Mouse (Mus musculus) liver, adult (tissue): ENCODE measurements around the gene Zfp473.

Source experiments
- GATA4 ChIP-seq: IDR thresholded peaks from 2 replicates; pipeline ENCODE4 v1.6.1; 2014; ENCODE audit warnings: mild to moderate bottlenecking, low read length; ENCODE audit not compliant: insufficient replicate concordance

Zfp473 gene

GRCm38 (mm10) chr7:44741361-44741760, 9.5 kb downstream of the Zfp473 start:
- no peak for TF ChIP-seq GATA4

GRCm38 (mm10) chr7:44733723-44734122, 17.1 kb downstream of the Zfp473 start:
- no peak for TF ChIP-seq GATA4

GRCm38 (mm10) chr7:44728082-44728975, 22.5 kb downstream of the Zfp473 start:
- no peak for TF ChIP-seq GATA4

DNA sequence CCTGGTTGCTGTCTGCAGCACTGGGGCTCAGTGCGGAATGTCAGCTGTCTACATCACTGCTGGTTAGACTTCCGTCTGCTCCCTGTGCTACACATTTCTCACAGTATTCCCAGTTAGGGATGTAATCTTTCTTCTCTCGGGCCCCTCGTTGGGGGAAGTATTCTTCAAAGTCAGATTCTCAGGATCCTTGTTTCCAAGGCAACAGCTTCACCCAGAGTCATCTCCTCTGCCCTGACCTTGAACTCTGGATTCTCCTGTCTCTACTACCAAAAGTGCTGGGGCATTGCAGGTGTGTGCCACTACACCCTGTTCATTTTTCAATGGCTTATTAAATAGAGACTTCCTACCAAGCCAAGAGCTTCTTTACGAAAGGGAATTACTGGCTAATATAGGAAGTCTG, 23.7 kb downstream of the Zfp473 start:
- TF ChIP-seq GATA4 = no peak

DNA sequence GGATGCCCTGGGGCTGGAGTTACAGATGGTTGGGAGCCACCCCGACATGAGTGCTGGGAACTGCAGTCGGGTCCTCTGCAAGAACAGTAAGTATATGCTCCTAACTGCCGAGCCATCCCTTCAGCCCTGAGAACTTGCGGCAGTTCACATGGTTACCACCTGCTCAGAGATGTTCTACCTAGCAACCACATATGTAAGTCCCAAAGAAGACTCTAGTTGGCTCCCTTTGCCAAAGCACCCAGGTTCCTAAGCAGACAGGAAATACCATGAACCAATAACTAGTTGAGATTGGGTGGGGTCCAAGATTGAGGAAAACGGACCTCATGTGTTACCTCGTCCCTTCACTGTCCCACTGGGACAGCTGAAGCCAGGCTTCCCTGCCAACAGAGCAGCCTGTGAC, 24.5 kb downstream of the Zfp473 start:
- no peak for TF ChIP-seq GATA4

GRCm38 (mm10) chr7:44724316-44724715, 26.5 kb downstream of the Zfp473 start:
- no peak for TF ChIP-seq GATA4

DNA sequence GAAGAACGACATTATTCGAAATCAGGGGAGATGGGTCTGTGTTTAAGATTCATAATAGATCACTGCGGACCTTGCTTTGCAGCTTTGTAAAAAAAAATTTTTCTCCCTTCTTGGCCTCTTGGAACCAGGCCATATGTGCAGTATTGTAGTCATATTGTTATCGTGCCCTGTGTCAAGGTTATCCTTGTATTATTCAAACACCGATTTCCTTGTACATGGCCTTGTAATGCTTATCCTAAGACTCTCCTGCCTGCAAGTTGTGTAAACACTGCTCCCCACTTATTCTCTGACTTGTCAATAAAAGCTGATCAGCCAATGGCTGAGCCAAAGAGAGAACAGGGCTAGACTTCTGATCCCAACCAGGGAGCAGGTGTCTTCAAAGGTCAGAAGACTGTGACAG, 28.8 kb downstream of the Zfp473 start:
- no peak for TF ChIP-seq GATA4

DNA sequence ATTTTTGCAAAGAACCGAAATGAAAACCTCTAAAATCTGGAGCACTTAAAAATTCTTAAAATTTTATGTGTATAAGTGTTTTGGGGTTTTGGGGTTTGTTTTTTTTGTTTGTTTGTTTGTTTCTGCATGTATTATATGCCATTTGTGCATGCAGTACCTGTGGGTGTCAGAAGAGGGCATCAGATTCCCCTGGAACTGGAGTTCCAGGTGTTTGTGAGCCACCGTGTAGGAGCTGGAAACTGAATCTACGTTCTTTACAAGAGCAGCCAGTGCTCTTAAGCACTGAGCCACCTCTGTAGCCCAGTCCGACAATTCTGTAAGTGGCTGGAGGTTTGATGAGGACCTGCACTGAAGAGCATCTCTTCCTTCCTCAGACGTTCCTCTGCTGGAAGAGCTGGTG, 41.0 kb downstream of the Zfp473 start:
- no peak for TF ChIP-seq GATA4

- no peak for TF ChIP-seq GATA4
These were observed 42.3 kb downstream of the Zfp473 start, which contains the start of gene Izumo2 for GRCm38 (mm10) chr7:44708574-44708973. TSS of gene Izumo2 (plus strand) at chr7:44708742.

GRCm38 (mm10) chr7:44707169-44707675, 43.6 kb downstream of the Zfp473 start:
- no peak for TF ChIP-seq GATA4

- TF ChIP-seq GATA4 = no peak
These were observed 44.5 kb downstream of the Zfp473 start for GRCm38 (mm10) chr7:44706322-44706721.

DNA sequence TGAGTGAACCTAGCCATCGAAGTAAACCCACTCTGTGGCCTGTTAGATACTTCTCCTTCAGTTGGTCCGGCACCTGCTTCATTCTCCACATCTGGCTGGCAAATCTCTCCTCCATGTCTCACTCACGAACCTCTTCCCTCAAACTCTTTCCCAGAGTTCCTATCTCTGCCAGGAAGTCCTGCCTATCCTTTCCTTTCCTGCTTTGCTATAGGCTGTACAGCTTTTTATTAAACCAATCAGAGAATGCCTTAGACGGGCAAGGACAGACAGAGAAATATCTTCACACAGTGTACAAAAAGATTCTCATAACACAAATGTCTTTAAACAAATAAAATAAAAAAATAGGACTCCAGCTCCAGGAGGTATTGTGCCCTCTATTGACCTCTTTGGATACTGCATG, 45.8 kb downstream of the Zfp473 start:
- TF ChIP-seq GATA4 = no peak

GRCm38 (mm10) chr7:44704363-44704762, 46.5 kb downstream of the Zfp473 start:
- no peak for TF ChIP-seq GATA4

DNA sequence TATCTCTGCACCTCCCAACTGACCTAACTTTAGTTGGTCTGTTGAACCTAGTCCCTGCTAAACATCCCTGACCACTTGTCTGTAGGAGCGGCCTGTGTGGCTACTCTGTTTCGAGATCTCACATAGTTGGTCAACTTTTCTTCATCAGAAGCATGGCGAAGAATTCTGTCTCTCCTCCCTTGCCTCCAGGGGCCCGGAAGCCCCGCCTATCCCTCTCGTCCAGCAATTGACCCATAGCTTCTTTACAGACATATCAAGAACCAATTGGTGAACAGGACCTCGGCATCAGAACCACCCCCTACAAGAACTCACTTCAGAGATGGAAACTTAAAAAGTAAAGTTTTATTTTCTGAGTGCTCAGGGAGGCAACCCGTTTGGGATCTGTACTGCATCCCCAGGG, 47.9 kb downstream of the Zfp473 start:
- TF ChIP-seq GATA4 = no peak

- no peak for TF ChIP-seq GATA4
These were observed 48.9 kb downstream of the Zfp473 start for GRCm38 (mm10) chr7:44701921-44702320.

DNA sequence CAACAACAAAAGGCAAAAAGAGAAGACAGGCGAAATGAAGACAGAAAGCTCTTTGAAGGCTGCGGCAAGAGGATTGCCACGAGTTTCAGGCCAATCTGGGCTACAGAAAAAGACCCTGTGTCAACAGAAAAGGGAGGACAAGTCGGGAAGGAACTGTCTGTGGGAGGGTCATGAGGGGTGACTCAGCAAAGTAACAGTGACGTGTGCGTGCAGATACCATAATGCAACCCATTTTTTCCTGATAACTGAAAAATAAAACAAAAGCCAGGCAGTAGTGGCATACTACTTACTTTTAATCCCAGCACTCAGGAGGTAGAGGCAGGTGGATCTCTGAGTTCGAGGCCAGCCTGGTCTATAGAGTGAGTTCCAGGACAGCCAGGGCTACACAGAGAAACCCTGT, 52.9 kb downstream of the Zfp473 start:
- TF ChIP-seq GATA4 = no peak

DNA sequence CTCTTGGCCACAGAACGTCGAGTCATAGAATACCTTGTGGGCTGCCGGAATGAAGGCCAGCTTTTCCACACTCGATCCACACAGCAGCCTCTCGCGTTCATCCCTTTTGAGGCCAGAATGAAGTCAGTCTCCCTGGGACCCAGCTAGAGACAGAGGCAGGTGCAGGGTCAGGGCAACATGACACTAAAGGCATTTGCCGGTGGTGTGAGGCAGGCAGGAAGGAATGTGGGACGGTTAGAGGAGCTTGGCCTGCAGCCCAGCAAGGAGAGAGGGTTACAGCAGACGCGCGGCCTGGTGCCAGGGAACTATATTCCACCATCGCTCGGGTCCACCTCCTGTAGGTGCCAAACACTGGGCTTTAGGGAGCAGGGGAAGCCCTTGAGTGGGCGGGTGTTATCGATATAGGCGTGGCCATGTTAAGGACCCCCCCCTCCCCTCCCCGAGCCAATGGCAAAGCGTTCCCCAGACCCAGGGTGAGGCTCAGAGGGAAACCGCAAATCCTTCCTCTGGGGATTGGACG, 53.6 kb downstream of the Zfp473 start:
- TF ChIP-seq GATA4 = no peak

DNA sequence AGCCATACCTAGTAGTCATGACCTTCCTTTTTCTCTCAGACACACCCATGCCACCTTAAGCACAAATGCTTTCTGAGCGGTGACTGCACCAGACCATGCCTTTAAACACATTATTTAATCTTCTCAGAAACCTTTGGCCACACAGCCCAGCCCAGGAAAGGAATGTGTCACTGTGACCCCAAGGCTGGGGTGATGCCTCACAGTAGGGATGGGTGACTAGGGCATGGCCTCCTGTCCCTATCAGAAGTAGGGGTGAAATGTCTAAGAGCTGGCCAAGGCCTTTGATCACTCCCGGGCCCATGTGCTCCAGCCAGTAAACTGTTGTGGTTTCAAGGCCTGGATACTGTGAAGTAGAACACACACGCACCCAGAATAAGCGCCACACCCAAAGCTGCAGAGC, 55.6 kb downstream of the Zfp473 start:
- TF ChIP-seq GATA4 = no peak
